Mouse (Mus musculus) hindlimb bud, embryonic 11.5 days (tissue): ENCODE results near the gene Pak6.
A peak's percentile ranks its signal among the peaks of the same experiment; 100 is the strongest.

Experiments
- DNase-seq: peaks from one replicate; pipeline ENCODE4 v3.0.0-alpha.2; 2012; ENCODE audit warnings: low read depth, low spot score; ENCODE audit errors: extremely low spot score

The Pak6 gene

DNA sequence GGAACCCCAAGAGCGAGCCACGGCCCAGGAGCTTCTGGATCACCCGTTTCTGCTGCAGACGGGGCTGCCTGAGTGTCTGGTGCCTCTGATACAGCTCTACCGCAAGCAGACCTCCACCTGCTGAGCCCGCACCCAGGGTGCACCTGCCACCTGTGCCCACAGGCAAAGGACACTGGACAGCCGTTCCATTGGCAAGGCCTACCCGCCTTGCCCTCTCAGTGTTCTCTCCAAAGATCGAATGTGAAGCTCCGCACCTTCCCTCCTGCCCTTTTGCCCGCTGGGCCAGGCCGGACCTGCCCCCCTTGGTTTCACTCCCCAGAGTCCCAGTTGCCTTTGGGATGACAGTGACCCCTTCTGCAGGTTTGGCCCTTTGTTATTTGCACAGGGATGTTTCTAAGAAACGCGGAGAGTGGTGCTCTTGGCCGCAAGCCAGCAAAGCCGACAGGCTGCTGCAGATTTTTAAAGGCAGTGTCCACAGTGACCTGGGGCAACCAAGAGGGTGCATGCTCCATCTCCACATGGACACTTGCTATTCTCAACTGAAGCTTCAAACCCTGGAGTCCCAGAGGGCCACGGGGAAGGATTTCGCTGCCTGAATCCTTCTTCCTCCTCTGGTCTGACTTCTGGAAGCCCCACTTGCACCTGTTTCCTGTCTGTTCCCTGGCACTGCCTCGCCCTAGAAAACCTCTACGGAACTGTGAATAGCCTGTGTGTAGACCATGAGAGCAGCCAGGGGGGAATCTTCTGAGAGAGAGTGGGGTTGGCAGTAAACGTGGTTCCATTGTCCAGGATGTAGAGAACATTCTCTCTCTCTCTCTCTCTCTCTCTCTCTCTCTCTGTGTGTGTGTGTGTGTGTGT, 33.6 kb downstream of the Pak6 start:
- no peak for DNase-seq

DNA sequence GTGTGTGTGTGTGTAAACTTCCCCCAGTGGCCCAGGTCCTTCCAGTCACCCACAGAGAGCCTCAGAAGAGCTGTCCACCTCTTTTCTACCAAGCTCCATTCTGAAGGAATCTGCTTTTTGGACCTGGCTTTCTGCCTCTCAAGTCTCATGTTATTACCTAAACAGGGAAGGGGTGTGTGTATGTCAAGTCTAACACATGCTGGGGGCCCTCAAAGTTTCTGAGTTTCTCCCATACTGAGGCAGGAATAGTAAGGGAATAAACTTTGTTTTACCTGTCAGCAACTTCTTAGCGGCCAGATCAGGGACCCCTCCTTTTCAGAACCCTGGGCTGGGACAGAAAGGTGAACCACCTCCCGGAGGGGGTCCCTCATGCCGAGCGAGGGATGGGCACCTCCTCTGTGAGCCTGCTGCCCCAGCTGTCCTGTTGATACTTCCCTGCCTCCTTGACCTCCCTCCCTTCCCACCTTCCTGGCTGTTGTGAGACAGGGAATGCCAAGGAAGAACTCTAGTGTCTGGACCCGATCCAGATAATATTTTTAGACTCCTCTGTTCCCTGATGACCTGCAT, 34.3 kb downstream of the Pak6 start:
- DNase-seq, result no peak

DNA sequence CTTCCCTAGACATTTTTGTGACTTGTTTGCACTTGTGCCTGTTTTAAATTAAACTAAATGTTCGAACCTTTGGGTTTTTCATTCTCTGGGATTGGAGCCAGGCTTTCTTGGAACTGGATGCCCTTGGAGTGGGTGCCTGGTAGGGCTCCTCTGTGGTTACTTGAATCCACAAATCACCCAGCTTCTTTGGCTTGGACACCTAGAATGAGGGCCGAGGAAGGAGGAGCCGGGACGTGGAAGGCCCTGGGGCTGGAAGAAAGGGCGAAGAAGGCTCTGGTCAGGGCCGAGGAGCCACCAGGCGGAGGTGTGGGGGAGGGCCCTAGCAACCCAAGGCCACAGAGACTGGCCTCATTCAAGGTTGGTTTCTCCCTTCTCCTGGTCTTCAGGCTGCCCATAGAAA, 34.9 kb downstream of the Pak6 start:
- DNase-seq, result no peak

DNA sequence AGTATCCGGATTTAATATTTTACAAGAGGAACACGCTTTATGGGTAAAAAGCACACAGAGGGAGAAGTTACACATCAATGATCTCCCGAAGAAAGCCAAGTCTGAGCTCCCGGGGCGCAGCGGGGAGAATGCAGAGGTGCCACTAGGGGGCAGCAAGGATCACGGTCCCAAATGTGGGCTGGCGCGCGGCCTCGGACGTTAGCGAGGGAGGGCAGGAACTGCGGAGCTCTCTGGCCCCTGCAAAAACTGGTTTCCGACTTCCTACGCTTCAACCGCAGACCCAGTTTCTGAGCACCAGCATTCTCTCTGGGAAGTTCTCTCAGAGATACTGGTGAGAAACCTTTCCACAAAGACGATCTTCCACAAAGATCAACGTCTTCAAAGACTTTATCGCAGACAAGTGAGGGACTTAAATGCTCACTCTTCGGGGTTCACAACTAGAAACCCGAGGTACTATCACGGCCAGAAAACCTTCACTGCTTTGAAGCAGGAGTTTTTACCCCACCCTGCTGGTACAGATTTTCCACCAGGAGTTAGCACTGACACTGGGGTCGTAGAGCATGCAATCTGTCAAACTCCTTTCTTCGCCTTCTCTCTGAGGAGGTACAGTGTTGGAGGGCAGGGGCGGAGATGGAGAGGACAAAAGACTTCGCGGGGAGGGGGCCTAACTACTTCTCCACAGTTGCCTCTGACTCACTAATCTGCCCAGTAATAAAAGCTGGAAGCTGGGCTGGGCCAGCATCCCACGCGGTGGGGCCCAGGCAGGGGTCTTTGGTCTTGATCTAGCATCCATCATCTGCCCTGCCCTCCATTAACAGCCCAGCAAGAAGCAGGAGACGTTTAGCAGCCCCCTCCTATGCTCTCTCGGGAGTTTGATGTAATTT, 37.3 kb downstream of the Pak6 start:
- peak; percentile 64 for DNase-seq

DNA sequence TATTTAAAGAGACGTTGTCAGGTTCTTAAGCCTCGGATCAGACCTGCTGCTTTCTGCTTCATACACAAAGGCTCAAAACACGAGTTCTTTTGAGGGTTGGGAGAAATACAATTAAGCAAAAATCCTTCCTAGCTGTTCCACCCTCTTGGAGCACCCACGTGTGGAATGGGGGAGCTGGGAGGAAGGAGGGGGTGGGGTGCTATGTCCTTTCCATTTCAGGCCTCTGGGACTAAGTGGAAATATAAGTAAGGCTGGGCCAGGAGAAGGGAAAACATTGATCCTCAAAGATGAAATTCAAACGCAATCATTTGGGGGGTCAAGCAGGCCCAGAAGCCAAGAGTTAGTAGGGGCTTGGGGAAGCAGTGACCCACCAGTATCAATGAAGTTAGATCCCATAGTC, 38.1 kb downstream of the Pak6 start:
- no peak for DNase-seq

DNA sequence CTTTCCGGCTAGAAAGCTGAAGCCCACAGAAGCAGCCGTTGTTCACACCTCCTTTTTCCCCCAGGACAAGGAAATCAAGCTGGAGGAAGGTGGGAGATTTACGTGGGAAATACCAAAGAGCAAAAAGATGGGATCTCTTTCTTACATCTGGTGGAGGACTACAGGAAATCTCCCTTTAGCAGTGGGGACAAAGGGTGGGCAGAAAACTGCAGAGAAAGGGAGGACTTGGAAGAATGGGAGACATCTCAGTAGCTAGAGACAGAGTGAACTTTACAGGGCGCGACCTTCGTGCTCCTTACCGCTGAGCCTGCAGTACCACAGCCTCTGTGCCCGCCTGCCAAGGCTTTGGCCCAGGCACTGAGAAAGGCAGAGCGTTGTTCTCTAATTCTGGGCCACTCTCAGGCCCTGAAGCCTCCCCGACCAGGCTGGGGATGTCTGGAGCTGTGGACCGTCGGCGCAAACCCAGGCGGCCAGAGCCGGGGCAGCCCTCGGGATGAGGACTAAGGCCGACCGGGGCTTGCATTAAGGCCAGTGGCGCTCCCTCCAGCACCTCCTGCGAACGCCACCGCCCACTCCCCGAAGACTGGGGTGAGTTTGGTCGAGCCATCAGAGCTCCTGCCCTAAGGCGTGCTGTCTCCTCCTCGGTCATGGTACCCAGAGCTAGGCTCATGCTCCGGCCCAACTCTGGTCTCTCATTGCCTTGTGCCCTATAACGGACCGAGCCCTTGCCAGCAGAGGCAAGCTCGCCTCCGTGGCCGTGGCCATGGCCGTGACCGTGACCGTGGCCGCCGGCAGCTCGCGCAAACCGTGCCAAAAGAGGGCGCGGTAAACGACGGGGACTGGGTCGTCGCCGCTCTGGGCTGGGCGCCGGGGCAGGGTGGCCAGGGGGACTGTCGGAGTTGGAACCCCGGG, 39.1 kb downstream of the Pak6 start:
- DNase-seq, result no peak

DNA sequence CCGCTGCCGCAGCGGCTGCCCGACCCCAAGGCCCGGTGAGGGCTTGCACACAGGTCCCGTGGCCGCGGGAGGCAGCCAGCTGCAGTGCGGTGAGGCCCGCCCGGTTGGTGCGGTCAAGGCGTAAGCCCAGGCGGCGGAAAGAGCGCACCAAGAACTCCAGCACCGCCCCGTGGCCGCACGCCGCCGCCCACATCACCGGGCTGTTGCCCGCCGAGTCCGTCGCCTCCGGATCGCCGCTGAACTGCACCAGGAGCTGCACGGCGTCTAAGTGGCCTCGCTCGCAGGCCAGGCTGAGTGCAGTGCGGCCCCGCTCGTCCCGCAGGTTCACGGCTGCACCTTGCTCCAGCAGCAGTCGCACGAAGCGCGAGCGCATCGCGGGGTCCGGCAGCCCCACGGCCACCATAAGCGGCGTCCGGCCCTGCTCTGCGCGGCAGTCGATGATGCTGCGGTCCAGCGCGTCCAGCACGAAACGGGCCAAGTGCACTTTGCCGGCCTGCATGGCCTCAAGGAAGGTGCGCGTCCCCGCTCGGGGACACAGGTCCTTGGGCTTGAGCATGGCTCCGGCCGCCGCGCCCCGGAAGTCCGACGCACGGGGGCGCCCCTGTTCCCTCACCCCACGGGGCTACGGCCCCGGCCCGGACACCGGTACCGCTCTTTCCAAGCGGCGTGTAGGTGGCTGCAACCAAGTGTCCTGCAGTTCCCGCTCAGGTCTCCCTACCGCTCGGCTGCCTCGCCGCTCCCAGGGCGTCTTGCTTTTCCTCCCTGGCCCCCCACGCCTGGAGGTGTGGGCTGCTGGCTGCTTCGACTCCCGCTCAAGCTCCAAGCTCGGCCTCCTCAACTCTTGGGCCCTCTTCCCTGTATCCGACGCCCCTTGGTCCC, 40.0 kb downstream of the Pak6 start:
- no peak for DNase-seq

DNA sequence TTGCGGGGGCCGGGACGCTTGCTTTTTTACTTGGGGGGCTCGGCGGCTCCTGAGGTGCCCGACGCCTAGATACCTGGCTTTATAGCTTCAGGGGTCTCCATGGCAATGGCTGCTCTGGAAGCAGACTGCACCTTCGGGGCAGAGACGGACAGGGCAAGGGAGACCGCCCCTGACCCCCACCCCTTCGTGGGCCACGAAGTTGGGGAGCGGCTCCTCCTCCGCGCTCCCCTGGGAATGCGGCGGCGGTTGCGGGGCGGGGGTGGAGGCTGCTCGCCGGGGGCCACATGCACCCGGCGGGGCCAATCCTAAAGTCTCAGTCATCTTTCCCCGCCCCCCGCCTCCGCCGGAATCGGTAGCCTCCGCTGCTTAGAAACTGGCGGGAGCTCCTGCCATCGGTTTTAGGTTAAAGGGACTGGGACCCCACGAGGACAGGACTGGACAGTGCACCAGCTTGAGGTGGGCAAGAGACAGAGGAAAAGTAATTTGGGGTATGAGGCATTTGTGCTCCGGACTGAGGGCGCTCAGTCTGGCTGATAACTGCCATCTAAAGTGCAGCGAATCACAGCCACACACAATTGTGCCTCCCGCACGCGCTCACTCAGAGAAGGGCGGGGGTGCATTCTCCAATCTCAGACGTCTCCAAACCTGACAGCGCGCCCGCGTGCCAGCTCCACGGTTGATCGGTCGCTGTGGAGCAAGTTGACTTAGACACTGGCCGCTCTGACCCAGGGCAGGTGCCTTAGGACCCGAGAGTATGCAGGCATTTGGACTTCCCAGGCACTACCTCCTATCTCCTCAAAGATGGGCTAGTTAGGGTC, 41.0 kb downstream of the Pak6 start, which contains the start of gene Ankrd63:
Ankrd63 (minus strand) TSS at position 51 of the 818 bp plus-strand sequence.
- DNase-seq, result no peak

DNA sequence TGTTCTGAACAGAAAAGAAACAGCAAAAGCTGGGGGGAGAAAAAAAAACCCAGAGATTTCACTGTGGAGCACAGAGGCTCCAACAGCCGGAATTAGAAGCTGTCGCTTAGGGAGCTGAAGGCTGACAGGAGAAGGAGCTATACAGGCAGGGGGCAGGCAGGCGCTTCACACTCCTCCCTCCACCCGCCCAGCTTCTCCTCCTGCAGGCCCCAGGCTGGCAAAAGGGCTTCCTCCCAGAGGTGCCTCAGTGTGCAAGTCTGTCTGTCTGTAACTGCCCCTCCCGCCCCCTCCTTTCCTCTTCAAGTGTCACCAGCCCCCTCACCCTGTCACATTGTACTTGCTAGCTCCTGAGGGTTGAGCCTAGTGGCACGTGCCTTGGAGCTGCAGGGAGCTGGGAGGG, 43.3 kb downstream of the Pak6 start:
- no peak for DNase-seq

DNA sequence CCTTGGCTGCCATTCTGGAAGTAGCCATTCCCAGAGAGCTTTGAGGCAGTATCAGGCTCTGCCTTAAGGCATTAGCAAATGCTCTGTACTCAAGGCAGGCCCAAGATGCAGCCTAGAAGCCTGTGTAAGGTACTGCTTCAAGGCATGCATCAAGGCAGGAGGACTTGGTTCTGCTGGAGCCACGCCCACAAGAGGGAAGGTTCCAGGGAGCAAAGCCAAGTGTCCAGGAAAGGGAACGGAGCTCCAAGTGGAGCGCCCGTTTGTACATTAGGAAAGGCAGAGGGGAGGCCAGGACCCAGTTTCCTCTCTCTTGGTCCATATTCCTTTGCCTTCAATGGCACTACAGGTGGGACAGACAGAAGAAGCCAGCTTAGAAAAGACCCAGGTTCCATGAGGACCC, 45.4 kb downstream of the Pak6 start:
- no peak for DNase-seq

DNA sequence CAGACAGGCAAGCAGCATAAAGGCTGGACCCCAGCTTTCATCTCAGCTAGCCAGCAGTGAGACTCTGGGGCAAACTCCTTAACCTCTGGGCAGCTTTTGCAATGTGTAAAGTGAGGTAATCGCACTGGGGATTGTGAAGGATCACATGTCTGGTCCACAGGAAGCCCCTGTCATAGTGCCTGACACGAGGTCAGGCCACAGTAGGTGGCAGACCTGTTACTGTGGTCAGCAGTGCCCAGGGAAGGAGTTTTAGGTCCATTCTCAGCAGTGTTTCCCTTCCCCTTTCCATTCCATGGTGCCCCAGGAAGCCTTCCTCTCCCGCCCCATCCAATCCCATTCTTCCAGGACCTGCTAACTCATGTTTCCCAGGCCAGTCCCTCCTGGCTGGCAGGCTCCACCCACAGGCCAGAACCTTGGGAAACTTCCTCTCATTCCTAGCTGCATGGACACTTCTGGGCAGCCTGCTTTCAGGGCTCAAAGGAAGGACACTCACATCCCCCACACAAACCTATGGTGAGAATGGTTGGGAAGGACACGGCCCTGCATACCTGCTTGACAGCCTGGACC, 46.6 kb downstream of the Pak6 start:
- no peak for DNase-seq

DNA sequence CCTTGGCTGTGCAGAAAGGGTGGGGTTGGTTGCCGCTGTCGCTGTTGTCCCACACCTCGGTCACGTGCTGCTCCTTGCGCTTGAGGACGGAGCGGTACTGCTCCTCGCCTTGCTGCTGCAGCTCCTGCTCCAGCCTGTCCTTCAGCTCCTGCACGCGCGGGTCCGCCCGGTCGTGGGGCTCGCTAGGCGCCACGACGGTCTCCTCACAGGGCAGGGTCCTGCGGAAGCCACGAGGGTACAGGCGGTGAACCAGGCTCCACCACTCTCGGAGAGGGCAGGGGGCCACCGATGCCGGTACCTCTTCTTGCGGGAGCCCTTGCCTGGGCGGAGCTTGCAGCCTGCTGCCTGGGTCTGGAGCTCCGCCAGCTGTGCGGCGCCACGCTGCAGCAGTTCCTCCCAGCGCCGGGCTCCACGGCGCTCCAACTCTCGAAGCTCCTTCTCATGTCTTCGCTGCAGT, 48.0 kb downstream of the Pak6 start:
- no peak for DNase-seq

DNA sequence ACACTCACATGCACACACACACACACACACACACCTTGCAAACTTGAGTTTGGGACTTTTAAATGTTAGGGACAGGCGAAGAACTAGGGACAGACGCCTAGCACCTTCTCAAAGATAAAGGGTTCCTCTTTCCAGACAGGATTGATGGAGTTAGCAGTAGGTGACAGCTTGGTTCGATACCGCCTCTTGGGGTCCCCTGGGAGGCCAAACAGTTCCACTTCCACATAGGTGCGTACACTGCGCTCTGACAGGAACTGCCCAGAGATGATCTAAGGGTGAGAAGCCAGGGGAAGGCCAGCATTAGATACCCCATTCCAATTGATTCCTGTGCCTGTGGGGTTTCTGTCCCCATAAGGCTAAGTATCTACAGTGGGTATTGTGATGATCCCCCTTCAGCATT, 50.5 kb downstream of the Pak6 start:
- no peak for DNase-seq

DNA sequence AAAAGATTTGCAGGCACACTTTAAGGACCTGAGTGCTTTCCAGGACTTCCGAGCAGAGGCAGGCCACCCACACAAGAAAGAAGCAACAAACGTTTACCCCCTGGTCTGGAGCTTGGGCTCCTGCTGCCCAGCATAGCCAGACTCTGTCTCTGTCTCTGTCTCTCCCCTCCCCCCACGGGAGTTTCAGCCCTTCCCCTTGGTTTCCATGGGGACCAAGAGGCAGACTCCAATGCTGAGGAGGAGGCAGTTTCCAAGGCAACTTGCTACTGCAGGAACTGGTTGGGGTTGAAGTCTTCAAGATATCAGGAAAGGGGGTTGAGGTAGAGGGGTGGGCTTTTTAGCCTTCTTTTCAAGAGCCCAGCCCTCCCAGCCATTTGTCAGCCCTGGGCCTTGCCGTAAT, 51.1 kb downstream of the Pak6 start:
- no peak for DNase-seq

DNA sequence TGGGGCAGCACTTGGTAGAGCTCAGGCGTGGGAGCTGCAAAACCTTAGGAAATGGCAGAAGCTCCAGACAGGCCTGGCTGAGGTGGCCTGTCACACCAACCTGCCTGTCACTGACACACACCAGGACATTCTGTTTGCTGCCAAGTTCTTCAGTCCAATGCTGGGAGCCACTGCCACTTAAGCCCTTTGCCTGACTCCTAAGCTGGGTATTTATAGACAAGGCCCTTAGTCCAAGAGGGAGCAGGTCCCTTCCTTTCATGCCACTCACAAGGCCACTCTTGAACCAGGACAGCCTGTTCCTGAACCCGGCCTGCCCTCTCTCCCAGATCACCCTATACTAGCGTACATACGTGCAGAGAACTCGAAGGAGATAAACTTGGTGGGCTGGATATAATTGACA, 53.6 kb downstream of the Pak6 start:
- DNase-seq, result no peak

DNA sequence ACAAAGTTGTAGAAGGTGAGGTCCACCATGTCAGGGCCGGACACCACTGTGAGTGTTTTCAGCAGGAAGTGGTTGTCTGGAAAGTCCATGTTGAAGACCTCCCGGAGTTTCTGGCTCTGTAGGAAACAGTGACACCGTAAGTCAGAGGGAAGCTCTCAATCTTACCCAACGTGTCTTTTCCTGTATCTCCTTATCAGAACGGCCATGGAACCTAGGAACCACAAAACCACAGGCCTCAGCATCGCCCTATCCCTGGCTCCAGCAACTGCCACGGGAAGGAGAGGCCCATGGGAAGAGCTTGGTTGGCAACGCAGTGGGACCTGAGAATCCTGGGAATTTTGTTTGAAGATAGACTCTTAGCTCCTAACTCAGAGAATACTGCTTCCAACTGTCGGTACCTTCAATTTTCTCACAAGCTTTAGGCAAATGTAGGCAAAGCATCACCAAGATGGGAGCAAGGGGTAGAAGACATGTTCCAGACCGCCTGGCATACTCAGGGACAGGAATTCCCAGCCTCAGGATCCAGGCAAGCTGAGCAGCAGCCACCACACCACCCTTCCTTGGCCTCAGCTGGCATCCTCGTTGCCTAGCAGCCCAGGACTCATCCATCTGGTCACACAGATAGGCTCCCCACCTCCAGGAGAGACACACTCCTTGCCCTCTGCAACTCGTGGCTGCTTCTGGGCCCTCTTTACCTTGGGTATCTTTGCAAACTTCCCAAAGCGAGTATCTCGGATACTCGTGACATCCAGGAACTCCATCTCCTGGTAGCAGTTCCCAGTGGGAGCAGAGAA, 60.8 kb downstream of the Pak6 start:
- no peak for DNase-seq

DNA sequence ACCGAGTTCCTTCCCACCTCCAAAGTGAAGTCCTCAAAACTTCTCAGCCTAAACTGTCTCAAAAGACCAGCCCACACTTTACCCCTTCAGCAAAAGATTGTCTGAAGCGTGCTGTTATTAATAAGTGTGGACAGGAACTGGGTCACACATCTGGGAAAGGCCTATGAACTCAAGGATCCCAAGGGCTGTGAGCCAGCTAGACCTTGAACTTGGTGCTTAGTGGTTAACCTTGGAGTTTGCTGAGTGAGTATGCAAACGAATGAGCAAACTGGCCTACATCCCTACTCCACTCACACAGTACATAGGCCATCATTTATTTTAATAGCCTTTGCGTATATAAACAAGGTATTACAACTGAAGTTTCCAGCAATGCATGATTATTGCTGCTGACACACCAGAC, 62.4 kb downstream of the Pak6 start:
- no peak for DNase-seq

DNA sequence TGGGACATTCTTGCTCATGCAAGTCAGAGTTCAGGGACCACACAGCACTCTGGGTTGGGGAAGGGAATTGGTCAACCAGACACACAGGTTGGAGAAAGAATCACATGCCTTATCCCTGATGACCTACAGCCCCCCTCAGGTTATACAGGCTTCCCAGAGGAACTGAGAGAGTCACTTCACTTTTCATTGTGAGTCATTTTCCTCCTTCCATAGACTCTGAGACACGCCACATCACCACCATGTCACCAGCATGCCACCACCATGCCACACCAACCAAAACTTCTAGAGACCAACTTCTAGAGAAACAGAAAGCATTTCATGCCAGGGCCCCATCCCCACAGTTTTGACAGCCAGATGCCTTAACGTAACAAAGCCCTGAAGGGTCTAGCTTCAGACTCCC, 63.8 kb downstream of the Pak6 start:
- no peak for DNase-seq
